Mouse (Mus musculus): Measurements from ENCODE around the gene Upp2. TPM values are rescaled to one million over a fixed set of nuclear protein-coding genes. Genes with fewer than 3 reads are reported as not detected.

Upp2 gene
- polyA plus RNA-seq, 1 experiment from 2014 or later: 7.5 TPM

DNA sequence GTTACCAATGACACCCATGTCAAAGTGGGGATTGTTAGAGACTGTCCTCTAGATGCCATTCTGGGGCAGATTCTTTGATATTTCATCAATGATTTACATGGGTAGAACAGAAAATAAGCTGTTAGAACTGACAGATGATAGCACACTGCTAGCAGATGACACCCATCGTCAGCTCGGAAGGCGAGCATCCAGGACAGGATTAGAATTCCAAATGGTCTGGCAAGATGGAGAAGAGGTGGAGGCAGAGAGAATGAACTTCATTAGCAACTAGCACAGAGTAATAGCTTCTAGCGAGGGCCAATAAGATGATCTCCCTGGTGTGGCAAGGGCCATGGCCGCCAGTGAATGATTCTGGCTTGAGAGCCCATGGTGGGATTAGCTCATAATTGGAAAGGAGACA lies 48.7 kb downstream of the Upp2 start:
- no peak for ATAC-seq (replicated peaks; ENCODE audit: insufficient number of reproducible peaks, insufficient read depth, low FRiP score, low read depth)
- Histone ChIP-seq H3K4me3 (no peak overlapping the region), H3K36me3 (no peaks in the 10 kb centered on the region), H3K9ac (no peak overlapping the region), H3K27me3 (no peaks in the 10 kb centered on the region), H3K4me1 (replicated peaks) (no peaks in the 10 kb centered on the region), H3K27ac (no peak overlapping the region), H3K4me2 (no peak overlapping the region), H3K9me3 (replicated peaks) (no peaks in the 10 kb centered on the region)
- WGBS: 82% methylated on average over 5 of the region's 5 CpGs

DNA sequence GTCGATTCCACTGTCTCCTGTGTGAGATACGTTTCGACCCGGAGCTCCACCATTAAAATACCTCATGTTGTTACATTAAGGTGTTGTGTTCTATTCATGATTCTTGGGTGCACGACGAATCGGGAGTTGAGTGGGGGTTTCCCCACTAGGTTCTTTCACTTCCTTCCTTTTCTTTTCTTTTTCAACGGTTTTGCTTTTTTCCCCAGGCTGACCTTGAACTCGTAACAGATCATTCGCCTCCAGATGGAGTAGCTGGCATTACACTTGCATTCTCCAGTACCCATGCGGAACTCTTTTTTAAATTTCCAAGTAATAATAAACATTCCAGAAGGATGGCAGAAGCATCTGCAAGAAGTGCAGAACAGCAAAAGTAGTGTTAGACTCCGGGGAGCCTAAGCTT lies 58.1 kb downstream of the Upp2 start:
- Histone ChIP-seq H3K9ac (no peak overlapping the region), H3K4me1 (replicated peaks) (0 out of 2 replicates have a peak, but pooled peaks cover 3% of the 10 kb centered on the region), H3K27ac (no peak overlapping the region), H3K4me3 (no peak overlapping the region), H3K9me3 (replicated peaks) (no peaks in the 10 kb centered on the region), H3K36me3 (no peaks in the 10 kb centered on the region), H3K27me3 (no peaks in the 10 kb centered on the region), H3K4me2 (no peak overlapping the region)
- no peak for ATAC-seq (replicated peaks; ENCODE audit: insufficient number of reproducible peaks, insufficient read depth, low FRiP score, low read depth)
- 77% methylated on average over 12 of the region's 12 CpGs for WGBS

DNA sequence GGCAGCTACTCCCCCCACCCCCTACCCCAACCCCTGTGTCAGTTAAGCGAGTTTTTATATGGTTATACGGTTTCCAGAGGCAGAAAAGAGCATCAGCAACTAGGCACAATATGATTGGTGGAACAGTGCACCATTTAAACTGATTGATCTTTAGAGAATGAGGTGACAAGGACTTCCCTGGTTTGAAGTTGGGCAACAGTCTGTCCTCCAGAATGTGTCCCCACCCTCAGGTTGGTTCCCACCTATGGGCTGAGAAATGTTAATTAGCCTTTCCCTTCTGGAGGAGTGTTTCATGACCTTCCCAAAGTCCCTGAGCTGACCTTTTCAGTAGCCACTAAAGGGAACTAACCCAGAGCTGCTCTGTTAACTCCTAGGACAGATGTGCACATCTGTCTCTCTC lies 58.6 kb downstream of the Upp2 start:
- H3K4me1 ChIP-seq (replicated peaks): 0 out of 2 replicates have a peak, but pooled peaks cover 3% of the 10 kb centered on the region
- H3K9me3 ChIP-seq (replicated peaks): no peaks in the 10 kb centered on the region
- no peak overlapping the region for H3K4me2 ChIP-seq
- no peak for ATAC-seq (replicated peaks; ENCODE audit: insufficient number of reproducible peaks, insufficient read depth, low FRiP score, low read depth)
- H3K27me3 ChIP-seq: no peaks in the 10 kb centered on the region
- H3K9ac ChIP-seq: no peak overlapping the region
- 34% methylated on average over 2 of the region's 2 CpGs for WGBS
- H3K4me3 ChIP-seq: no peak overlapping the region
- H3K36me3 ChIP-seq: no peaks in the 10 kb centered on the region
- H3K27ac ChIP-seq: no peak overlapping the region

DNA sequence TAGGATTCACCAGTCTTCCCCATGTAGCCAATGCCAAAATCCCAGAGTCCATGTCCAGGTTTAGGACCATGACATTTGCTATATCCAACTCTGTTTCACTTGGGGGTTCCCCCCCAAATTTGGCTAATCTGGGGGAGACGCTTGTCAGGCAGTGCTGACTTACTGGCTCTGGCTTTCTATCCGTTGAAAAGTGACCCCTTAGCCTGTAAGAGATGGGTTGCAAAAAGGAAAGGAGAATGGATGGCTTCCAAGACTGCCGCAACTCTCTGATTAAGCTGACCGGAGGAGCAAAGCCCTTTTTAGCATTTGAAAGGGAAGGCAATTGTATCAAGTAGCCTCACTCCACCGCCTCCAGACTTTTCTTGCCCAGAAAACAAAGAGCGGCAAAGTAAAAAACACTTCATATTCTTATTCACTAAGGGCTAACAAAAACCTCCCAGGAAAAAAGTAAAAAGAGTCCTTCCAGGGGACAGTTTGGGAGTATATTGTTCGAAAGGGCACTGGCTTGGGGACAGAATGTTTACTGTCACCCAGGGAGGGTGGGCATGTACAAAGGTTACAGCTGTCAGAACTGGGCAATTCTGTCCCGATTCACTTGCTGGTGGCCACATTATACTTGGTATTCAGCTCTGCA lies 59.2 kb downstream of the Upp2 start:
- H3K4me3 ChIP-seq: no peak overlapping the region
- H3K4me1 ChIP-seq (replicated peaks): 0 out of 2 replicates have a peak, but pooled peaks cover 3% of the 10 kb centered on the region
- no peak overlapping the region for H3K27ac ChIP-seq
- WGBS: 35% methylated on average over 8 of the region's 8 CpGs
- no peak for ATAC-seq (replicated peaks; ENCODE audit: insufficient number of reproducible peaks, insufficient read depth, low FRiP score, low read depth)
- H3K27me3 ChIP-seq: no peaks in the 10 kb centered on the region
- H3K4me2 ChIP-seq: no peak overlapping the region
- H3K36me3 ChIP-seq: no peaks in the 10 kb centered on the region
- no peaks in the 10 kb centered on the region for H3K9me3 ChIP-seq (replicated peaks)
- H3K9ac ChIP-seq: no peak overlapping the region

DNA sequence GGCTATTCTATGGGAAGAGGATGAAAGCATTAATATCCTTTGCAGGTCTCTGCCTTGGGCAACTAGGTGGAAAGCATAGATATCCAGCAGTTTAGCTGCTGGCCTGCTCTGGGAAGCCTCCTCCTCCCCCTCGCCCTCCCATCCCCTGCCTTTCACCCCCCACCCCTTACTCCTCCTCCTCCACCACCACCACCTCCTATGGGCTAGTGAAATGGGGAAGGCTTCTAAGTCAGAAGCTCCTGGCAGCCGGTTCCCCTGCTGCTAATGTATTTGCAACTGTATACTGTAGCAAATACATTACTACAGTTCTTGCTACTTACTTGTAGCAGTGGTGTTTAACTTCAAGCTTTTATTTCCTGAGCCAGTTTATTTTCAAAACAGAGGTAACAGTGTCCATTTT lies 60.9 kb downstream of the Upp2 start:
- Histone ChIP-seq H3K27ac (no peak overlapping the region), H3K4me2 (no peak overlapping the region), H3K4me1 (replicated peaks) (0 out of 2 replicates have a peak, but pooled peaks cover 3% of the 10 kb centered on the region), H3K4me3 (no peak overlapping the region), H3K27me3 (no peaks in the 10 kb centered on the region), H3K9ac (no peak overlapping the region), H3K9me3 (replicated peaks) (no peaks in the 10 kb centered on the region), H3K36me3 (no peaks in the 10 kb centered on the region)
- ATAC-seq (replicated peaks; ENCODE audit: insufficient number of reproducible peaks, insufficient read depth, low FRiP score, low read depth): no peak
- 45% methylated on average over 2 of the region's 2 CpGs for WGBS

DNA sequence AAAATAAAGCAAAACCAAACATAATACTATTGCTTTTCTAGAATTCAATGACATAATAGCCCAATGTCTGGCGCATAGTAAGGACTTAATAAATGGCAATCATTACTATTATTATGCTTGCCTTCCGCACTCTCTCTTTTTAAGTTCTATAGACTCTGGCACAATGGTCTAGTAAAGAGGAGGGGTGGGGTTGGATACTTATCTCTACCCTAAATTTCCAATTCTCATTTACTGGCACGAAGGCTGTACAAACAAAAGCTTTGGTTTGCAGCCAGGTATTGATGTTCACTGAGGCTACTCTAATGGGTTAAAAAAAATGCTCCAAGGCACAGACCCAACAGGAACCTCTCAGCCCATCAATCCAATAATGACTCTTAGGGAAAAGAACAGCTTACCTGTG lies 61.9 kb downstream of the Upp2 start:
- H3K4me3 ChIP-seq: no peak overlapping the region

DNA sequence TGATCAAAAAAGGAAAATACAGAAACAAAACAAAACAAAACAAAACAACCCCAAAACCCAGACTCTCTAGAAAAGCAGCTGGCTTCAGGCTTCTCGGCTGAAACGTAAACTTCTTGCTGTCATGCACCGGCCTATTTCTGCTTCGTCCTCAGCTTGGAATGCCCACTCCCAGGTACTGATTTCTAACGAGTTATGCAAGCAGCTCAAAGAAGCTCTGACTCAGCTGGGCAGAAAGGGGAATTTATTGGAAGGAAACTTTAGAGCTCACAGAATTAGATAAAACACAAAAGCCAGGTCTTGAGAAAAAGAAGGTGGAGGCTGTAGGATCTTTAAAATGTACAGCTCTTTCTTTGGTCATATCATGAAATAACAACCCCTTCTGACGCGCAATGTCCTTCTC lies 62.3 kb downstream of the Upp2 start:
- WGBS: 57% methylated on average over 7 of the region's 7 CpGs
- Histone ChIP-seq H3K36me3 (no peaks in the 10 kb centered on the region), H3K27me3 (no peaks in the 10 kb centered on the region), H3K9ac (no peak overlapping the region), H3K9me3 (replicated peaks) (no peaks in the 10 kb centered on the region), H3K4me3 (no peak overlapping the region), H3K4me2 (no peak overlapping the region), H3K4me1 (replicated peaks) (0 out of 2 replicates have a peak, but pooled peaks cover 3% of the 10 kb centered on the region), H3K27ac (no peak overlapping the region)
- ATAC-seq (replicated peaks; ENCODE audit: insufficient number of reproducible peaks, insufficient read depth, low FRiP score, low read depth): no peak

More for the DNA sequence above, 61.9 kb downstream of the Upp2 start:
- Histone ChIP-seq H3K9ac (no peak overlapping the region), H3K27me3 (no peaks in the 10 kb centered on the region), H3K36me3 (no peaks in the 10 kb centered on the region), H3K9me3 (replicated peaks) (no peaks in the 10 kb centered on the region), H3K4me2 (no peak overlapping the region), H3K27ac (no peak overlapping the region), H3K4me1 (replicated peaks) (0 out of 2 replicates have a peak, but pooled peaks cover 3% of the 10 kb centered on the region)
- 77% methylated on average over 3 of the region's 3 CpGs for WGBS
- ATAC-seq (replicated peaks; ENCODE audit: insufficient number of reproducible peaks, insufficient read depth, low FRiP score, low read depth): no peak

DNA sequence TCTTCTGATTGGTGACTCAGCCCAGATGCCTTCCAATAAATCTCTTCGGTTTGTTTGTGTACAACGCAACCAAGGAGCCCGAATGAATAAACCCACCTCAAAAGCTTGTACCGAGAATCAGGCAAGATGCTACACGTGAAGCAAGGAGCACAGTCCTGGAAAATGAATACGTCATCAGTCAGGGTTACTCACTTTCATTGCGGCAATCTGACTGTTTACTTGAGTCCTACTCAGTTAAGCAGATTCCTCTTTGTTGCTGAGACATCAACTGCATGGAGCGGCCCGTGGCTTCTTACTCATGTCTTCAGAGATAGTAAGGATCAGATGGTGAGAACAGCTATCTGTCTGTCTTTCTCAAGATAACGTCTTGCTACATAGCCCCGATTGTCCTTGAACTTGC lies 66.7 kb downstream of the Upp2 start:
- no peaks in the 10 kb centered on the region for H3K27me3 ChIP-seq
- H3K4me2 ChIP-seq: no peak overlapping the region
- no peaks in the 10 kb centered on the region for H3K4me1 ChIP-seq (replicated peaks)
- no peak overlapping the region for H3K27ac ChIP-seq
- no peak for ATAC-seq (replicated peaks; ENCODE audit: insufficient number of reproducible peaks, insufficient read depth, low FRiP score, low read depth)
- H3K4me3 ChIP-seq: no peak overlapping the region
- WGBS: 87% methylated on average over 11 of the region's 11 CpGs
- H3K9me3 ChIP-seq (replicated peaks): no peaks in the 10 kb centered on the region
- no peaks in the 10 kb centered on the region for H3K36me3 ChIP-seq
- H3K9ac ChIP-seq: no peak overlapping the region

DNA sequence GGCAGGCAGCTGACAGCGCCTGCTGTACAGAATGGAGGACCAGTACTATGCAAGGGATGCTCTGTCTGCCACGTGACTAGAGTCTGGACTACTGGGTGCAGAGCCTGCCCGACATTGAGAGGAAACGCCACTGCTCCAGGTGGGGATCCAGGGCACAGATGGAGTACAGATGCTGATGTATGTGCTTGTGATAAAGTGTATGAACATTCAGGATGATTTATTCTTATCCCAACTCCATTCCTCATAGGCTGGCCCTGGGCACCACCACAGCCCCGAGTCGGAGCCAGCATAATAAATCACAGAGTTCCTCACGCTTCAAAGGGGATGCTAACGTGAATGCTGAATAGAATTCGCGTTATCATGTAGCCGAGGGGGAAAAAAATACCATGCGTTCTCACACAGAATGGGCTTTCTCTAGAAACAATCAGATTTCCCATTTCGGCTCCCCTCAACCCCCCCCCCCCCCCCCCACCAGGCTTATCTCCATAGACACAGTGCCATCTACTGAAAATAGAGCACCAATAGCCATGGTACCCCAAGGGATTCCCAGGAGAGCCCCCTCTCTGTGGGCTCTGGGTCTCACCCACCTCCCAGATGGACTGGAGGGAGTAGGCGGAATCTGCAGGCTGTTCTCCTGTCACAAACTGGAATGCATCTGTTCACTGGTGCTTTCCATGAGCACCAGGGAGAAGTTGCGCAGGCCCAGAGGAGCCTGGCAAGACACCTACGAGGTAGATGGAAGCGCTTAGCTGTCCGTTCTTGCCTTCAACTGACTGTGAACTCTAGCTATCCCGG lies 74.9 kb downstream of the Upp2 start:
- Histone ChIP-seq H3K4me2 (no peak overlapping the region), H3K36me3 (no peaks in the 10 kb centered on the region), H3K4me1 (replicated peaks) (no peaks in the 10 kb centered on the region), H3K9me3 (replicated peaks) (no peaks in the 10 kb centered on the region), H3K9ac (no peak overlapping the region), H3K27me3 (no peaks in the 10 kb centered on the region), H3K27ac (no peak overlapping the region), H3K4me3 (no peak overlapping the region)
- WGBS: 79% methylated on average over 19 of the region's 19 CpGs
- no peak for ATAC-seq (replicated peaks; ENCODE audit: insufficient number of reproducible peaks, insufficient read depth, low FRiP score, low read depth)

DNA sequence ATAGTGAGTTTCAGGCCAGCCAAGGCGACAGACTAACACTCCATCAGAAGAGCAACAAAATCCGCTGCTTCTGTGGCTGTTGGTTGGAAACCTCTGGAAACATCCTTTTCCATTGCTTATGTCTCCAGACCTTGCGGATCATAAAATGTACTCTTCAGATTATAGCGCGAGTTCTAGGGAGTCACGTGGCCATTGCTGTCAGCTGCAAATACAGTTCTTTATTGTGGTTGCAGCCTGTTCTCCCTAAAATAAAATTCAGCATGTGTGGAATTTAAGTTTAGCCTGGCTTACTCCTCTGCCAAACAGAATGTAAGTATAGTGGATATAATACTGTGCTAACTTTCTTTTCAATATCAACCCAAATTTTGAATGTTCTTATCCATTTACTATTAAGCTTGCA lies 78.6 kb downstream of the Upp2 start:
- WGBS: 87% methylated on average over 6 of the region's 6 CpGs
- ATAC-seq (replicated peaks; ENCODE audit: insufficient number of reproducible peaks, insufficient read depth, low FRiP score, low read depth): no peak
- H3K27me3 ChIP-seq: no peaks in the 10 kb centered on the region

DNA sequence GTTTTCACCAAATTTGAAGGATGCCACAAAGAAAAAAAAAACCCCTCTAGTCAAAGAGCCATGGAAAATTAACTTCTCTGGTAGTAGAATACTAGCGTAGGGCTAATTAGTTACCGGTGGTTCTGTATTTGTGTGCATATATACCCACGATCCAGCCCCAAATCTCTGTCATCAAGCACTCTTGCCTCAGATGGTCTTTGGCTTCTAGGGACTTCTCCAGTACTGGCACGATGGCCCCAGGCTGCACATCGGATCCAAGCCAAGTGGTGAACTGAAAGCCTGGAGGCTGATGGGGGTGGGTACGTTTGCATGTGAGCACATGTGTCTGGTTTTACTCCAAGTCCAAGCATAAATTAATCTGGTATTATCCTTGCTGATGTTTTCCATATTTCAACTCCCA lies 88.1 kb downstream of the Upp2 start:
- ATAC-seq (replicated peaks; ENCODE audit: insufficient number of reproducible peaks, insufficient read depth, low FRiP score, low read depth): no peak
- Histone ChIP-seq H3K4me1 (replicated peaks) (no peaks in the 10 kb centered on the region), H3K36me3 (no peaks in the 10 kb centered on the region), H3K27me3 (no peaks in the 10 kb centered on the region), H3K9ac (no peak overlapping the region), H3K27ac (no peak overlapping the region), H3K4me2 (no peak overlapping the region), H3K4me3 (no peak overlapping the region), H3K9me3 (replicated peaks) (no peaks in the 10 kb centered on the region)
- 85% methylated on average over 6 of the region's 6 CpGs for WGBS

More for the DNA sequence above, 78.6 kb downstream of the Upp2 start:
- Histone ChIP-seq H3K4me2 (no peak overlapping the region), H3K4me3 (no peak overlapping the region), H3K4me1 (replicated peaks) (no peaks in the 10 kb centered on the region), H3K9me3 (replicated peaks) (no peaks in the 10 kb centered on the region), H3K9ac (no peak overlapping the region), H3K36me3 (no peaks in the 10 kb centered on the region), H3K27ac (no peak overlapping the region)

DNA sequence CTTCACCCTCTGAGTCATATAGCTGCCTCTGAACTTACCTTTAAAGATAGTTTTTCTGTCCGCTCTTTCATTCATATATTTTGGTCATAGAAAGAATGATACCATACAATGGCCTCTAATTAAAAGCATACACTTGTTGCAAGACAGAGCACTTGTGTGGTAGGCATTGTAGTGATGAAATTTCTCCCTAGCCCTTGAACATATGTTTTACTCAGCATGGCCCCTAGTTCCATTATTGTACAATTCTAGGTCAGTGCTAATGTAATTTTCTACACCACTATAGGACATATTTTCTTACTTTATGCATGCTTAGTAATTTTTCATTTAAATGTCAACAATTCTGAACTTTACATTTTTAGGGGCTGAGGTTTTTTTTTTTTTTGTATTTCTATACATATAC lies 89.9 kb downstream of the Upp2 start:
- 92% methylated on average over 1 of the region's 1 CpGs for WGBS
- ATAC-seq (replicated peaks; ENCODE audit: insufficient number of reproducible peaks, insufficient read depth, low FRiP score, low read depth): no peak

More for the DNA sequence above, 89.9 kb downstream of the Upp2 start:
- H3K4me2 ChIP-seq: no peak overlapping the region
- H3K9ac ChIP-seq: no peak overlapping the region
- no peaks in the 10 kb centered on the region for H3K4me1 ChIP-seq (replicated peaks)
- H3K27me3 ChIP-seq: no peaks in the 10 kb centered on the region
- H3K9me3 ChIP-seq (replicated peaks): no peaks in the 10 kb centered on the region
- H3K27ac ChIP-seq: no peak overlapping the region
- no peaks in the 10 kb centered on the region for H3K36me3 ChIP-seq
- no peak overlapping the region for H3K4me3 ChIP-seq

All from heart, embryonic 15.5 days (tissue).